Mouse (Mus musculus) mature B cell (primary cell): Measurements from ENCODE around the gene 1700102P08Rik.

Experiments
- in situ Hi-C: fragments of 300-500 bp; cut with MboI; formaldehyde crosslinking; loops from 2 replicates; pipeline ENCODE4 v1.14.3; 2019

Gene 1700102P08Rik

DNA sequence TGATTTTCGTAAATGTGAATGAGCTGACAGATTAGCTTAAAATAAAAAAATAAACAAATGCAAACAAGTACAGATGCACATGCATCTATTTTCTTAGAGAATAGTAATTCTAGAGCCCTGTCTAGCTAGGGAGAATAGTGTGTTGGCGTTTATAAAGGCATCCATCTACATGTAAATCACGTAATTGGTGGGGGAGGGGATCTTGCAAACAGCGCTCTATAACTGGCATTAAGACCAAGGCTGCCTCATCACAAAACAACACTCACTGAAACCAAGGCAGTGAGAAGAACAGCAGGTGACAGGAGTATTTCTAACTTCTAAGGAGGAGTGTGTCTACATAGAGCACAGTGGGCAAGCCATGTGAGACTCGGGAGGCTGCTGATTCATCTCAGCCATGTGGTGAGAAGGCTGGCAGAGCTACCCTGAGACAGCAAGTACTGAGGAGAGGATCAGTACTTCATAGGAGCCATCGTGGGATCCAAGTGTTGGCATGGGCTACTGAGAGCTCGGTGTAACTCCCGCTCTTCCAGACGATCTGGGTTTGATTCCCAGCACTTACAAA is 18.9 kb downstream of the 1700102P08Rik start:
- in situ Hi-C loops: no loop called here

DNA sequence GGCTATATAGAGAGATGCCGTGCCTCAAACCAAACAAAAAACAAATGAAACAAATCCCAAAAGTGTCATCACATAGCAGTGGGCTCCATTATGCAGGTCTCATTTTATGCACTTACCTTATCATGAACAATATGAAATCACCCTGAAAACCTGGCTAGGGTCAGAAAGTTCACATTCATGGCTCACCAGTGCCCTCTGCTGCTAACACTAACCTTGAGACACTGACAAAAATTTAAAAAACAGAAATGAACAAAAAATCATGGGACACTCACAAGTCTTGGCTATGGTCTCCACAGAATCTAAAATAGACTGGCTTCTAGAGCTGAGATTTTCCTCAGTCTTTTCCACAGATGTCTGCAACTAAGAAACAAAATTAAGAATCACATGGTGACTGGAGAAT is 19.6 kb downstream of the 1700102P08Rik start:
- in situ Hi-C loops: no loop called here

DNA sequence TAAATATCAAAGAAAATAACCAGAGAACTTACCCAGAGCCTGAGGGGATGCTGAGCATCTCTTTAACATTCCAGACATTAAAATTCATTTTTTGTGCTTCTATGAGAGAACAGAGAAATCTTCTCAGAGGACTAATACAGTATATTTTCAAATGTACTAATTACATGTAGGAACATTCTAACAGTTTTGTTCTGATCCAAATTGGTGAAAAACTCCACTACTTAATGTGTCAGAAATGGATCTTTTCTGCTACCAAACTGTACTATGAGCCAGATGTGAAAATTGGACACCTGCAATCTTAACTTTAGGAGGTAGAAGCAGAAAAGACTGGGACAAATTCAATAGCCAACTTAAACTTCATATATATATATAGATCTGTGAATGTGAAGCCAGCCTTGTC is 35.8 kb downstream of the 1700102P08Rik start, which contains the start of gene Ccdc36:
TSS of gene Ccdc36 (minus strand) at position 101 of the 400 bp plus-strand sequence.
- in situ Hi-C loops: no loop called here

DNA sequence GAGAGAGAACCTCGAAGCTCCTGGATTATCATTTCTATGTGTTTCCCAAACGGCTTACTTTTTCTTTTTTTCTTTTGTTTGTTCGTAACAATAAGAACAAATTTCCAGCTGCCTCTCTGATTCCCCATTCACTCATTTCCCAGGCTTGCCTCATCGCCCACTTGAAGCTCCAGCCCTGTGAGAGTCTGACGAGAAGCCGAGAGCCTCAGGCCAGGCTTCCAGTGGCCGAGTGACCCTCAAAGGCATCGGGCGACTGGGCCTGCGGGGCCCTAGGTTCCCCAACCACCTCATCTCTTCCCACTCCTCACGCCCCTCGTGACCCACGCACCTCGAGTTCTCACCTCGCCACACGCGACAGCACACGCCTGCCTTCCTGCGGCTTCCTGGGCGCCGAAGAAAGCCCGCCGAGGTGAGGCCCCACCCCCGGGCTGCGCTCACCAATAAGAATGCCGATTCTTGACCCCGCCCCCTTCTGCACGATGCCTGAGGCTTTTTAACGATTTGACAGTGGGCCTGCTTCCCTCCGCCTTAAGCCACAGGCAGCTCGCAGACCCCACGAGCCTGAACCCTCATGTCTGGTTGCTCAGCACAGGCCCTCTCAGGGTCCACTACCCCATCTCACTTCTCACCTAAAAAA is 38.9 kb downstream of the 1700102P08Rik start:
- in situ Hi-C loops: no loop called here

DNA sequence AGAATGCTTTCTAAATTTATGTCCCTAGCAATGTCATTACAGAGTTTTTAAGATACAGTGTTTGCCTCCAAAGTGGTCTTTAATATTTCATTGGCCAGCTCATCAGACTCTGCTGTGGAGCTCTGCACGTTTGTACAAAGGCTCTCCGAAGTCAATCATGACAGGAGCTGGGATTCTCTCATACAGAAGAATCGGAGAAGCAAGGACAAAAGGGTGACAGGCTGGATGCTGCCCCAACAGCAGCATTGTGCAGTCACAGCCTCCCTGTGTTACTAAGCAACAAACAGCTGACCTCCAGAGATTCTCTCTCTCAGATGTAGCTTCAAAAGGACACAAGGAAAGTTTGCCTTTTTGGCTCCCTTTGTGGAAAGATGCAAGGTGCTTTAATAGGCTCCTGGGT is 43.6 kb downstream of the 1700102P08Rik start, which contains the start of gene BC048562:
TSS of gene BC048562 (plus strand) at position 301 of the 400 bp plus-strand sequence.
- in situ Hi-C loops: no loop called here

DNA sequence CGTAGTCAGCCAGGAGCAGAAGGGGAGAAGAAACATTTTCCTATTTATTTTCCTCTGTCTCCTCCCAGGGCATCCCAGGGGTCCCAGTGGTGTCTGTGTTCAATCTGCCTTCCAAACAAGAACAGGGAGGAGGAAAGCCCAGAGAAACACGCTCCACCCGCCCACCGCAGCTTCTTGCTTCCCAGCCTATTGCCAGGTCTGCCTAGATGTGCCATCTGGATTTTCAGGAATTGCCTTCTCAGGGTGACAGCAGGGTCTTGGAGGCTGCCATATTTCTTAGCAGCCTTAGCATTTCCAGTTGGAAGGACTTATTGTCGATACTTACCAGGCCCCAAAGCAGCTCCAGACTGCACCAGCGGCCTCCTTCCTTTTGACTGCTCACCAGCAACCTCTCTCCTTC is 46.6 kb downstream of the 1700102P08Rik start:
- in situ Hi-C loops: no loop called here

DNA sequence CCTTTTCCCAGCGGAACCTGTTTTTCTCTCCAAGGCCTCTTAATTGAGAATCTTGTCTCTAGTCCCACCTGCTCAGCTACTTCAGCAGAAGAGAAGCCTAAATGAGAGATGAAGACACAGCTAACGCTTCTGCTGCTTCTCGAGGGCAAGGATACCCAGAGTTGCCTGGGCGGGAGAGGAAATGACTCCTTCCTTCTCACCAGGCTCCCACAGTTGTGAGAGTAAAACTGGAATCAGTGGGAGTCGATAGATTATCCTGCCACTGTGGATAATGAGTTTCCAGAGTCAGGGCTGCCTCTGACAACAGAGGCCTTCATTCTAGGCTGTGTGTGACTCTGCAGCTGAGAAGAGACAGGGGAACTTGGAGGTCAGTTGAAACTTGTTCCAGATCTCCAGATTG is 47.9 kb downstream of the 1700102P08Rik start:
- in situ Hi-C loops: no loop called here

DNA sequence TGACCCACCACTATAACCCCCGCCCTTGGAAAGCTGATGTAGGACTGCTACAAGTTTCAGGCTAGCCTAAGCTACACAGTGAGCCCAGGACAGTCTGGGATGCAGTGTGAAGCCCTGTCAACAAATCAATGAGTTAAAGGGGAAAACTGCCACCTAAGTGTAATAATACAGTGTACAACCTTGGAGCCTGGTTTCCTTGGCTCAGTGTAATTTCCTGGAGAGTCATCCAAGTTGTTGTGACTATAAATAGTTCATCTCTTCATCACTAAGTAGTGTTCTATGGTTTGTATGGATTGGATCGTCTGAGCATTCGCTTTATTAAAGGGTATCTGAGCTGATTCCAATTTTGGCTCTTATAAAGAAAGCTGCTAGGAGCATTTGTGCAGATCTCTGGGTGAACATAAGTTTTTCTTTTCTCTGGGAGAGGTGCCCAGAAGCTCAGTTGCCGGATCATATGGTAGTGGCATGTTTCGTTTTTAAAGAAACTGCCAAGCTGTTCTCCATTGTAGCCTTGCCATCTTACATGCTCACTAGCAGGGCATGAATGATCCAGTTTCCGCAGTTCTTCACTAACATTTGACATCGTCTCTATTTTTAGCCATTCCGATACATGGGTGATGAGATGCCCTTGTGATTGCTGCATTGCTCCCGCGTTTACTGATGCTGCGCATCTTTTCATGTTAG is 48.8 kb downstream of the 1700102P08Rik start:
- in situ Hi-C loops: no loop called here

DNA sequence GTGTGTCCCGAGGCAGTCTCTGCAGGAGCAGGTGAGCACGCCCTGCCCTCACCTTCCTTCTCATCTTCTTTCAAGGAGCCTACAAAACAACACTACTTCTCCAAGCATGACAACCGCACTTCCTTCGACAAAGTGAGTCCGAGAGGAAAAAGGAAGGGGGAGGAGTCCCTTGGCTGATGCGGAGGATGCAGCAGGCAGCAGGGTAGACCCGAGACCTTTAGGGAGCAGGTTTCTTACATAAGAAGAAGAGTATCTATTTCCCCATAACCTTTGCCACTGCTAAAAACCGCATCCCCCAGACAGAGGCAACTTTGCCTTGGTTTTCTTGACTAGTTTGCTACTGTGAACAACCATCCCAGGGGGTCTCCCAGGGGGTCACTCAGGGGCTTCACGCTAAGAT is 52.5 kb downstream of the 1700102P08Rik start:
- in situ Hi-C loops: no loop called here

DNA sequence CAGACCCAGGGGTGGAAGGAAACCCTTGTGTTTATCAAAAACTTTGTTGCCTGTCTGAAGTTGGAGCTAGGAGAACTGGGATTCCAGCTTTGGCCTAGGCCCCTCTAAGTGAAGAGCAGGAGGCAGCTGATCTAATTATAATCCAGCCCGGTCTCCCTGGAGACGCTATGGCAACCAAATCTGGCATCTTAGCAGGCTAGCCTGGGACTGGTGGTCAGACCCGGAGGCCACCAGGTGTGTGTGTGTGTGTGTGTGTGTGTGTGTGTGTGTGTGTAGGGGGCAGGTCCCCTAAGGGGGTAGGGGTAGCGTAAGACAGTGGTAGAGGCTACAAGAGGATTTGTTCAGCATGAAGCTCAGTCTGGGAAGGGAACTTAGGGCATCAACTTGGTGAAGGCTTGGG is 57.3 kb downstream of the 1700102P08Rik start:
- in situ Hi-C loops: no loop called here

DNA sequence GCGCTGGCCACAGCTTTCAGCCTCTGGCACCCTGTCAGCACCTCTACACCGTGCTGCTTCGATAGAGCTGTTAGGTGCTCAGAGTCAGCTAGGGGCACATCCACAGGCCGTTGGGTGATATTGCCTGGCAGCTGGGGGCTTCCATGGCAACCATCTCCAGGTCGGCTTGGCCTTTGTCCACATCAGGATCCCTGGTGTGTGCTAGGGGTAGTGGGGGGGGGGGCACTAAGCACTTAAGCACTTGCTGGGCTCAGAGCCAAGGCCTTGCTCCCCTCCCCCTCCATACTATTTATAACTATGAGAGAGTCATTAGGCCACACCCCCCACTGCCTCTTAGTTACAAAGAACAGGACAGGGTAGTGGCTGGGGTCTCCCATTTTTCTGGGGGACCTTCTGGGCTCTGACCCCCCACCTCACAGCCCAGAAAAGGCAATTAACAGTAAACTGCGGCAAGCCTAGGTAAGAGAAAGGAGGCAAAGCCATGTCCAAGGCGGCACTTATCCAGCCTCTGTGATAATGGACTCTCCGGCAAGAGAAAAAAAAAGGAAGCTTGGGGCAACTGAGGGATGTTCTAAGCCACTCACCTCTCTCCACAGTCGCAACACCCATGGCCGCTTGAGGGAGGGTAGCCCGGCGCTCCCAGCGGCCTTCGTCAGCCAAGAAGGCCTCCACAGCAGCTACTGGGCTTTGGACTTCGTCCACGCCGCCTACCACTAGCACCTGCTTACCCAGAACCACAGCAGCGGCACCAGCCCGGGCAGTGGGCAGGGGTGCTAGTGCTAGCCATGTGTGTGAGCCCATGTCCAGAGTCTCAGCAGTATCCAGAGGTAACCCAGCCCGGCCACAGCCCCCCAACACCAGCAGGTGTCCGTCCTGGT is 57.9 kb downstream of the 1700102P08Rik start:
- in situ Hi-C loops: no loop called here

DNA sequence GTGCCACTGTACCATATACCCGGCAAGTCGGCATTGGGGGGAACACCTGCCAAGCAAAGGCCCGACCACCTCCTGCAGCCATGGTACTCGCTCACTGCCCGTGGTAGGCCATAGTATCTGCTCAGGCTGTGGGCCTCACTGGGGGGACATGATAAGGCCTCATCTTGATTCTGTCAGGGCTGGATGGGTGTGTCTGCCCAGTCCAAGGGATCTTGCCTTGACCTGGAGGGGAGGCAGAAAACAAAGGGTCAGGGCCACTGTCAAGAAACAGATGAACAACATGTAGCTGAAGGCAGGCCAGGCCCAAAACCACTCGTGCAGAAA is 58.5 kb downstream of the 1700102P08Rik start:
- in situ Hi-C loops: no loop called here

DNA sequence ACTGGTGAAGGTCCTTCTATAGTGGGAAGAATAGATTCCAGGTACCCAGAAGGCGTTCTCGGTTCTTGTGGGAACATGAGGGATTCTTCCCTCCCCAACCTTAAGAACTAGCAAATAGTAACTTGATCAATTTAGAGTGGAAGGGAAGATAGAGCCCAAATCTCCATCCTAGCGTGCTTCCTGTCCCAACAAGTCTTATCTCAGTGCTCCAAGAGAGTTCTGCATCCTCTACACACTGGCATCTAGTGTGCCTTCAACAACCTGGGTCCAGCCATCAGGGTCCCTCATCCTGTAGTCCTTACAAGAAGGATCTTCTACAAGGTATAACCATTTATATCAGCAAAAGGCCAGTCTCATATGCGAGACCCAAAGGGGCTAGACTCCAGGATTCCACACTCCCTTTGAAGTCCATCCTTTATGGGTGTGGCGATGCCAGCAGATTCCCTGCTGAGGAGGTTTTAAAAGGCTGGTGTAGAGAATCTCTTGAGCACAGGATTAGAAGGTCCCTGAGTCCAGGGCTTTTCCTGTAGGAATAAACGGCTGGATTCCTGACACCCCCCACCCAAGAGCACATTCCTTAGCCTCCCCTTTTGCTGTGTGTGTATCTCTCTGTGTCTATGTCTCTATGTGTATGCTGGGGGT is 59.0 kb downstream of the 1700102P08Rik start:
- in situ Hi-C loops: no loop called here

DNA sequence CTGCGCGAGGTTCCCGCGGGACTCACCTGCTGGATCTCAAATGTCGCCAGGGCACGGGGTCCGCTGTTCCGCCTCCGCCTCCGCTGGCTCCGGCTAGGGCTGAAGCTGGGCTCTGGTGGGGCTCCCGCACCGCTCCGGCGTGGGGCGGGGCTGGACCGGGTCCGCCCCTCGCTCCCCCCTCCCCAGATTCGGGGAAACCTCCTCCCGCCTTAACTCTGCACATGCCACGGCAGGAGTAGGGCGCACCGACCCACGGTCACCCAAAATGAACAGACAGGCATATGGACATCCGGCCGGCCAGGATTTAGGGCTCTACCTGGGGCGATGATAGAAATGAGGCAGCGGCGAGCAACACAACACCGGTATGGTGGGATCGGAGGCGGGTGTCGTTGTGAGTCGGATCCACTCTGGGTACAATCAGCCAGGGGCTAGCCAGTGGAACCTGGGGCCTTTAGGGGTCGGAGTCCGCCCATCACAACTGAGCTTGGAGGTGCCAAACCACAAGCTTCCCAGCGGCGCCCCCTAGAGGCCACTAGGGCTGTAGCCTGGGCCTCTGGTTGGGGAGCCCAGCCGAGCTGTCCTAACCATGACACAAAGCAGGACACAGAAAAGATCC is 59.8 kb downstream of the 1700102P08Rik start:
- in situ Hi-C loops: no loop called here

DNA sequence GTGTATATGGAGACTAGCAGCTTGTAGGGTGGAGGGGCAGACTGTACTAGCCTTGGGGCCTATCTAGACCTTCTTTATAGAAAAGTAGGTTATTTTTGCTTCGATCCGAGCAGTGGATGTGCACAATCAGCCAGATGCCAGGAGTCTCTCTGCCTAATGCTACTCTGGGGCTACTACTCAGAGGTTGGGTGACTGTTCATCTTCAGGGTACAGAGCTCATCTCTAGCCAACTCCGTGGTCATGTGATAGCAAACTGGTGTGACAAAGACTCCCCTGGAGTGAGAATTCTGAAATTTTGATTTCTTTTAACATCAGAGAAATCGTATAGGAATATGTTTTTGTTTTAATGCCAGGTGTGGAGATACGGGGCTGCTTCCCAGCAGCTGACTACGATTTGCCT is 60.3 kb downstream of the 1700102P08Rik start:
- in situ Hi-C loops: no loop called here

DNA sequence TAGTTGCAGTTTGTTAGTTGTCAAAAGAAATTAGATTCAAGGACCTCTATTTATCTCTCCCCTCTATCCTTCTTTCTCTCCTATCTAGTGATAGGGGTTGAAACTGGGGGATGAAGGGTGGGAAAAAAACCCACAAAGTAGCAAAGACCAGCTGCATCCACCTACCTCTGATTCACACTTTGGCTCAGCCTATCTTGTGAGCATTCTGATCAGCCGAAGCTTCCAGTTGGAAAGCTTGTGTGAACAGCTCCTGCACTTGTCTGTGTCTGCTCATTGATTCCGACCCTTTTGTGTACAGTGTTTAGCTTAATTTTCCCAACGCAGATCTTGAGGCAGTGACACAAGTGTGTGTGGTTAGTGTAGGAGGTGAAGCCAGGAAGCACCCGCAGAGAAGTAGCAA is 60.9 kb downstream of the 1700102P08Rik start:
- in situ Hi-C loops: no loop called here

DNA sequence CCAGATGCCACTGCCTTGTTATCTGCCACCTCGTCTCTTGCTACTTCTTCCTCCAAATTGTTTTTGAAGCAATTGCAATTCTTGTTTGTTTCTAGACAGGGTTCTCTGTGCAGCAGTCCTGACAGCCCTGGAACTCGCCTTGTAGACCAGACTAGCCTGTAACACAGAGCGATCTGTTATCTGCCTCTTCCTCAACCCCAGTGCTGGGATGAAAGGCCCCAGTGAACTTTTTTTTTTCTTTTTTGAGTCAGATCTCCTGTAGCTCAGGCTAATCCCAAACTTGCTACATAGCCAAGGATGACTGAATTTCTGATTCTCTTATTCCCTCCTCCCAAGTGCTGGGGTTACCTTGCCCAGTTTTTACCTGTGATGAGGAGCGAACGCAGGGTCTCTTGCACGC is 61.8 kb downstream of the 1700102P08Rik start:
- in situ Hi-C loops: no loop called here

DNA sequence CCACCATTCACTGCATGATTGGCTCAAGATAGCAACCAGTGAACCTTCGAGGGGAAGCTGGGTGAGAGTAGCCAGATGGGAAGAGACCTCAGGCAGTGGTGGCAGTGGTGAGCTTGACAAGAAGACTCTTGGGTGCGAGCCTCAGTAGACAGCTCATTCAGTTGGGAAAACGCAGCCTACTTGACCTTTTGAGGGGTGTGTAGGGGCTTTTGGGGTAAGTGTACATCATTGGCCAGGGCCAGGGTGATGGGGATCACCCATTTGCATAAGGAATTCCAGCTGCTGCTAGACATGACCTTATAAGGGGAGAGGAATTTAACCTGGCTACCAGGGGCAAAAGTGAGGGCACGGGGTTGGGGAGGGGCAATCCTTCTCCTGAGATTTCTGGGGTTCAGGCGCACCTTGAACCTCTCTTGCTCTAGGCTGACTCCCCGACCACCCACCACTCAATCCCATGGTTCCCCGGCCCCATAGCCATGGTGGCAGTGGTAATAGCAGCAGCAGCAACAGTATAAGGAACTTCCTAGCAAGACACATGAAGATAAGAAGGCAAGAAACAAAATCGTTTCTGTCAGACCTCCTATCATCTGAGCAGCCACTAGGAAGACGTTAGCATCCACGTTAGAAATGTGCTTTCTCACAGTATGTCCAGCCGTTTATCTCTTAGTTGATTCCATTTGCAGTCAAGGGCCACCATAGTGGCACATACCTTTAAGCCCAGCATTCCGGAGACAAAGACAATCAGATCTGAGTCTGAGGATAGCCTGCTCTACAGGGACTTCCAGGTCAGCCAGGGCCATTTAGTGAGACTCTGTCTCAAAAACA is 63.4 kb downstream of the 1700102P08Rik start:
- in situ Hi-C loops: no loop called here

DNA sequence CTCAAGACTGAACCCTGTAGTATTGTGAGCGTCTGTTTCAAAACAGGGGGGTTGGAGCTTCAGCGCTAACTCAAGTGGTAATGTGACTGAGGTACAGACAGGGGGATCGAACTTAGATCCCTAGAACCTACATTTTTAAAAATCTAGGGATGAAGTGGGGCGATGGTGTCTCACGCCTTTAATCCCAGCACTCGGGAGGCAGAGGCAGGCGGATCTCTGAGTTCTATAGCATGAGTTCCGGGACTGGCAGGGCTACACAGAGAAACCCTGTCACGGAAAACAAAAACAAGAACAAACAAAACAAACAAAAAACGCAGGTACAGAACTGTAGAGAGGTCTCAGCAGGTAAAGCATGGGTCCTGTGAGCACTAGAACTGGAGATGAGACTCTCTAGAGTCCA is 64.3 kb downstream of the 1700102P08Rik start:
- in situ Hi-C loops: no loop called here

DNA sequence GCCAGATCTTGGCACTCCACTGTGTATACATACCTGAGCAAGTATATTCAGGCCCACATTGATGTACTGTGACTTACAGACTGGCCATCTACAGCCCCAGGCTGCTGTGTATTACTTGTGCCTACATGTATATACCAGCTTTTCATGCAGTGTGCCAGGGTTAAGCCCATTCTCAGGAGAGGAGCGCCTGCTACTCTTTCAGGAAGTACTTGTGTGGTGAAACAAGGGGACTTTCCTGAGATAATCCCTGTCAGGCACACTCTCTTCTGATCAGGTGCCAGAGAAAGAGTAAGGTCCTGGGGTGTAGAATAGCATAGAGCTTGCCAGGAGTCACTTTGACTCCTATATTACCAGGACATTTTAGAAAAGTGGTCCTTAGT is 67.3 kb downstream of the 1700102P08Rik start:
- in situ Hi-C loops: no loop called here
